Mouse (Mus musculus): ENCODE measurements around the gene Cttnbp2nl. TPM values are rescaled to one million over a fixed set of nuclear protein-coding genes. Genes with fewer than 3 reads are reported as not detected.
A peak's percentile ranks its signal among the peaks of the same experiment; 100 is the strongest.

The Cttnbp2nl gene
- polyA plus RNA-seq, 1 experiment from 2014 or later: 25.8 TPM

GRCm38 (mm10) chr3:105090147-105090546 is 37.2 kb upstream of the Cttnbp2nl start:
- 88% methylated on average over 7 of the region's 7 CpGs for WGBS
- no peak overlapping the region for H3K9ac ChIP-seq (ENCODE audit: low read length)
- no peaks in the 10 kb centered on the region for H3K9me3 ChIP-seq (replicated peaks; ENCODE audit: control insufficient read depth, low read length)
- H3K4me3 ChIP-seq (replicated peaks; ENCODE audit: low read length): no peak overlapping the region
- H3K27me3 ChIP-seq (ENCODE audit: control insufficient read depth, insufficient read depth, low read length): no peaks in the 10 kb centered on the region
- H3K27ac ChIP-seq (ENCODE audit: low read length): no peak overlapping the region
- ATAC-seq (ENCODE audit: insufficient read depth, low FRiP score): no peak
- 0 out of 2 replicates have a peak, but pooled peaks cover 3% of the 10 kb centered on the region for H3K4me1 ChIP-seq (ENCODE audit: control insufficient read depth, insufficient read depth, low read length)
- no peaks in the 10 kb centered on the region for H3K36me3 ChIP-seq (ENCODE audit: control insufficient read depth, insufficient read depth, low read length)
- no peak overlapping the region for H3K4me2 ChIP-seq (ENCODE audit: low read depth, low read length)

DNA sequence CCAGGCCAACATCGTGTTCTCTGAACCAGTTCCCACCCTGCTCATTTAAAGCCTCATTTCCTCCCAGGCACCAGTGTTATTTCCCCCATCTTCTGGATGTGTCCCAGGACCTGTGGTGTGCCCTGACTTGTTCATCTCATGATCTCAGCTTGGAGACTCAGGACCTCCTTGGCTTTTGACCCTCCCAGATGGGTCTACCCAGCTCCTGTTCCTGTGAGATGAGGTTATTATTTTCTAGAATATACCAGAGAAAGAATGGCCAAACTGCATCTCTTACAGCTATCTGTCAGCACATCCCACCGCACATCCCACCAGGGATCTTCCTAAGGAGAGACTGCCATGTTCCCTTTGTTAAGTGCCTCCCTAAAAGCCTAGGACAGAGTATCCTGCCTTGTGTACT is 35.7 kb upstream of the Cttnbp2nl start:
- H3K36me3 ChIP-seq (ENCODE audit: control insufficient read depth, insufficient read depth, low read length): no peaks in the 10 kb centered on the region
- no peak overlapping the region for H3K9ac ChIP-seq (ENCODE audit: low read length)
- 0 out of 2 replicates have a peak, but pooled peaks cover 3% of the 10 kb centered on the region for H3K4me1 ChIP-seq (ENCODE audit: control insufficient read depth, insufficient read depth, low read length)
- no peak for ATAC-seq (ENCODE audit: insufficient read depth, low FRiP score)
- H3K4me2 ChIP-seq (ENCODE audit: low read depth, low read length): no peak overlapping the region
- no peaks in the 10 kb centered on the region for H3K27me3 ChIP-seq (ENCODE audit: control insufficient read depth, insufficient read depth, low read length)
- WGBS: 81% methylated on average over 2 of the region's 2 CpGs
- H3K4me3 ChIP-seq (replicated peaks; ENCODE audit: low read length): no peak overlapping the region
- H3K9me3 ChIP-seq (replicated peaks; ENCODE audit: control insufficient read depth, low read length): no peaks in the 10 kb centered on the region
- no peak overlapping the region for H3K27ac ChIP-seq (ENCODE audit: low read length)

- Histone ChIP-seq H3K4me1 (ENCODE audit: control insufficient read depth, insufficient read depth, low read length) (0 out of 2 replicates have a peak, but pooled peaks cover 3% of the 10 kb centered on the region), H3K9ac (ENCODE audit: low read length) (no peak overlapping the region), H3K4me2 (ENCODE audit: low read depth, low read length) (no peak overlapping the region), H3K9me3 (replicated peaks; ENCODE audit: control insufficient read depth, low read length) (no peaks in the 10 kb centered on the region), H3K4me3 (replicated peaks; ENCODE audit: low read length) (no peak overlapping the region), H3K36me3 (ENCODE audit: control insufficient read depth, insufficient read depth, low read length) (no peaks in the 10 kb centered on the region), H3K27ac (ENCODE audit: low read length) (peak overlapping the region; percentile 35; the same call in 1 of the 2 replicates), H3K27me3 (ENCODE audit: control insufficient read depth, insufficient read depth, low read length) (no peaks in the 10 kb centered on the region)
- WGBS: 44% methylated on average over 3 of the region's 3 CpGs
- 0 out of 2 replicates have a peak, but pooled peaks have one; percentile 46 for ATAC-seq (ENCODE audit: insufficient read depth, low FRiP score)
Observed at GRCm38 (mm10) chr3:105087344-105087743, 34.4 kb upstream of the Cttnbp2nl start.

- Histone ChIP-seq H3K9ac (ENCODE audit: low read length) (no peak overlapping the region), H3K27me3 (ENCODE audit: control insufficient read depth, insufficient read depth, low read length) (no peaks in the 10 kb centered on the region), H3K4me3 (replicated peaks; ENCODE audit: low read length) (no peak overlapping the region), H3K4me2 (ENCODE audit: low read depth, low read length) (no peak overlapping the region), H3K9me3 (replicated peaks; ENCODE audit: control insufficient read depth, low read length) (no peaks in the 10 kb centered on the region), H3K4me1 (ENCODE audit: control insufficient read depth, insufficient read depth, low read length) (0 out of 2 replicates have a peak, but pooled peaks cover 3% of the 10 kb centered on the region), H3K36me3 (ENCODE audit: control insufficient read depth, insufficient read depth, low read length) (no peaks in the 10 kb centered on the region), H3K27ac (ENCODE audit: low read length) (no peak overlapping the region)
- ATAC-seq (ENCODE audit: insufficient read depth, low FRiP score): peak; percentile 90
- WGBS: 18% methylated on average over 7 of the region's 7 CpGs
Observed at GRCm38 (mm10) chr3:105078231-105078826, 25.4 kb upstream of the Cttnbp2nl start.

- H3K4me2 ChIP-seq (ENCODE audit: low read depth, low read length): no peak overlapping the region
- H3K36me3 ChIP-seq (ENCODE audit: control insufficient read depth, insufficient read depth, low read length): no peaks in the 10 kb centered on the region
- no peak overlapping the region for H3K9ac ChIP-seq (ENCODE audit: low read length)
- no peaks in the 10 kb centered on the region for H3K9me3 ChIP-seq (replicated peaks; ENCODE audit: control insufficient read depth, low read length)
- no peak overlapping the region for H3K4me3 ChIP-seq (replicated peaks; ENCODE audit: low read length)
- 92% methylated on average over 5 of the region's 5 CpGs for WGBS
- 0 out of 2 replicates have a peak, but pooled peaks cover 3% of the 10 kb centered on the region for H3K4me1 ChIP-seq (ENCODE audit: control insufficient read depth, insufficient read depth, low read length)
- H3K27me3 ChIP-seq (ENCODE audit: control insufficient read depth, insufficient read depth, low read length): no peaks in the 10 kb centered on the region
- ATAC-seq (ENCODE audit: insufficient read depth, low FRiP score): no peak
- no peak overlapping the region for H3K27ac ChIP-seq (ENCODE audit: low read length)
Observed at GRCm38 (mm10) chr3:105075796-105076195, 22.9 kb upstream of the Cttnbp2nl start.

GRCm38 (mm10) chr3:105072536-105072935 is 19.6 kb upstream of the Cttnbp2nl start:
- WGBS: 85% methylated on average over 10 of the region's 10 CpGs

DNA sequence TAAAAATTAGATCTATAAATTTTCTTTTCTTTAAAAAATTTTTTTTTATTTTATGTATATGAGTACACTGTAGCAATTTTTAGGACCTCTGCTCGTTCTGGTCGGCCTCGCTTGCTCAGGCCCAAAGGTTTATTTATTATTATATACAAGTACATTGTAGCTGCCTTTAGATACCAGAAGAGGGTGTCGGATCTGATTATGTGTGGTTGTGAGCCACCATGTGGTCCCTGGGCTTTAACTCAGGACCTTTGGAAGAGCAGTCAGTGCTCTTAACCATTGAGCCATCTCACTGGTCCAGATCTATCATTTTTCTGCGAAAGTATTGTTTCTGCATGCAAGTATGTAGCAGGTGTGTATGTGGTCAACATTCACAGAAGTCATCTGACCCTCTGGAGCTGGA is 18.3 kb upstream of the Cttnbp2nl start:
- WGBS: 88% methylated on average over 5 of the region's 5 CpGs
- no peaks in the 10 kb centered on the region for H3K27me3 ChIP-seq (ENCODE audit: control insufficient read depth, insufficient read depth, low read length)
- ATAC-seq (ENCODE audit: insufficient read depth, low FRiP score): no peak
- no peaks in the 10 kb centered on the region for H3K9me3 ChIP-seq (replicated peaks; ENCODE audit: control insufficient read depth, low read length)
- no peak overlapping the region for H3K9ac ChIP-seq (ENCODE audit: low read length)
- no peak overlapping the region for H3K4me2 ChIP-seq (ENCODE audit: low read depth, low read length)
- no peak overlapping the region for H3K27ac ChIP-seq (ENCODE audit: low read length)
- no peaks in the 10 kb centered on the region for H3K4me1 ChIP-seq (ENCODE audit: control insufficient read depth, insufficient read depth, low read length)
- H3K4me3 ChIP-seq (replicated peaks; ENCODE audit: low read length): no peak overlapping the region
- H3K36me3 ChIP-seq (ENCODE audit: control insufficient read depth, insufficient read depth, low read length): no peaks in the 10 kb centered on the region

More at GRCm38 (mm10) chr3:105072536-105072935, 19.6 kb upstream of the Cttnbp2nl start:
- H3K27ac ChIP-seq (ENCODE audit: low read length): no peak overlapping the region
- no peak for ATAC-seq (ENCODE audit: insufficient read depth, low FRiP score)
- no peak overlapping the region for H3K4me3 ChIP-seq (replicated peaks; ENCODE audit: low read length)
- H3K4me2 ChIP-seq (ENCODE audit: low read depth, low read length): no peak overlapping the region
- no peaks in the 10 kb centered on the region for H3K36me3 ChIP-seq (ENCODE audit: control insufficient read depth, insufficient read depth, low read length)
- H3K9ac ChIP-seq (ENCODE audit: low read length): no peak overlapping the region
- no peaks in the 10 kb centered on the region for H3K27me3 ChIP-seq (ENCODE audit: control insufficient read depth, insufficient read depth, low read length)
- H3K4me1 ChIP-seq (ENCODE audit: control insufficient read depth, insufficient read depth, low read length): no peaks in the 10 kb centered on the region
- no peaks in the 10 kb centered on the region for H3K9me3 ChIP-seq (replicated peaks; ENCODE audit: control insufficient read depth, low read length)

DNA sequence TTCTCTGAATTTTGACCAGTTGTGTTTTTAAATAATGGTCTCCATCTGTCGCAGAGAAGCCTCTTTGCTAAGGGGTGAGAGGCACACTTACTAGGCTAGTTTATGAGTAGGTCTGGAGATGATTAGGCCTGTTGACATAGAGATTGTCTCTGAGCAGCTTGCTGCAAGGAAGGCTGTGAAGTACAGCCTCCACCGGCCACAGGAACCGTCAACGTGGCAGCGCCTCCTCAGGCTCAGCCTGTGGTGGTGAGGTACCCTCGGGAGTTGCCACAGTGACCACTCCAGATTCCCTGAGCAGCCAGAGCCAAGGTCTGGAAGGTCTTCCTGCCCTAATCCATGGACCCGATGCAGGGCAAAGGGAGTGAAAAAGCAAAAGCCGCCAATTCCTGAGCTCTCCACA is 17.6 kb upstream of the Cttnbp2nl start:
- Histone ChIP-seq H3K4me2 (ENCODE audit: low read depth, low read length) (no peak overlapping the region), H3K9ac (ENCODE audit: low read length) (no peak overlapping the region), H3K27ac (ENCODE audit: low read length) (no peak overlapping the region), H3K9me3 (replicated peaks; ENCODE audit: control insufficient read depth, low read length) (no peaks in the 10 kb centered on the region), H3K27me3 (ENCODE audit: control insufficient read depth, insufficient read depth, low read length) (no peaks in the 10 kb centered on the region), H3K36me3 (ENCODE audit: control insufficient read depth, insufficient read depth, low read length) (no peaks in the 10 kb centered on the region), H3K4me3 (replicated peaks; ENCODE audit: low read length) (no peak overlapping the region), H3K4me1 (ENCODE audit: control insufficient read depth, insufficient read depth, low read length) (no peaks in the 10 kb centered on the region)
- 73% methylated on average over 8 of the region's 8 CpGs for WGBS
- ATAC-seq (ENCODE audit: insufficient read depth, low FRiP score): no peak

DNA sequence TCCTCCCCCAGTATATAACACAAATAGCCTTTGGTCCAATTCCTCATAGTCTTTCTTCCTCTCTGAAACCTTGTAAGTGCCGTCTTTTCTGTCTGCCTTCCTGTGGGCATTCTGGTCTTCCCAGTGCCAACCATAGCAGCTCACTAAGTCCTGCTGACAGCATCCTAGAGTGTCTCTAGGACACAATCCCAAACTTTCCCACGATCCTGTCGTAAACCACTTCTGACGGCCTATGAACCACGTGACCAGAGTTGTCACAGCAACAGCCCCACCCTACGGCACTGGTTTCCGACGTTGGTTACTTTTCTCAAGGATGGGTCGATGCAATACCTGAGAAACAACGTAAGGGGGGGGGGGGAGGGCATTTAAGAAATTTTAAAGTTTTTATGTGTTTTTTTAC is 13.6 kb upstream of the Cttnbp2nl start, which contains the start of gene 4930564D02Rik:
Gene 4930564D02Rik, plus strand, starts transcription at position 301 of the 400 bp plus-strand sequence.
- no peaks in the 10 kb centered on the region for H3K4me1 ChIP-seq (ENCODE audit: control insufficient read depth, insufficient read depth, low read length)
- no peak within 1 kb of the TSS for H3K4me2 ChIP-seq (ENCODE audit: low read depth, low read length)
- no peak for ATAC-seq (ENCODE audit: insufficient read depth, low FRiP score)
- no peaks in the 10 kb centered on the region for H3K27me3 ChIP-seq (ENCODE audit: control insufficient read depth, insufficient read depth, low read length)
- WGBS: 79% methylated on average over 10 of the region's 10 CpGs
- H3K36me3 ChIP-seq (ENCODE audit: control insufficient read depth, insufficient read depth, low read length): no peaks in the 10 kb centered on the region
- H3K4me3 ChIP-seq (replicated peaks; ENCODE audit: low read length): no peak within 1 kb of the TSS
- H3K27ac ChIP-seq (ENCODE audit: low read length): no peak within 1 kb of the TSS
- H3K9me3 ChIP-seq (replicated peaks; ENCODE audit: control insufficient read depth, low read length): no peaks in the 10 kb centered on the region
- no peak within 1 kb of the TSS for H3K9ac ChIP-seq (ENCODE audit: low read length)

Data from stomach, embryonic 16.5 days (tissue).